Mouse (Mus musculus): Measurements from ENCODE around the gene Plin5.
"Not testable (repeated sequence)": the region's sequence is repeated elsewhere in the genome, so short reads cannot be mapped to it uniquely, and the experiment has no call there.

The Plin5 gene

GRCm38 (mm10) chr17:56074097-56074826 is 43.1 kb downstream of the Plin5 start:
- DNase-seq (ENCODE audit: low read depth), result peak; percentile 83

GRCm38 (mm10) chr17:56072243-56072642 is 45.2 kb downstream of the Plin5 start:
- no peak for DNase-seq (ENCODE audit: low read depth)

GRCm38 (mm10) chr17:56071126-56071525 is 46.3 kb downstream of the Plin5 start:
- DNase-seq (ENCODE audit: low read depth), result no peak

- DNase-seq (ENCODE audit: low read depth), result no peak
Measured at GRCm38 (mm10) chr17:56069066-56069465, 48.3 kb downstream of the Plin5 start.

- no peak for DNase-seq (ENCODE audit: low read depth)
Measured at GRCm38 (mm10) chr17:56066451-56066850, 50.9 kb downstream of the Plin5 start.

- not testable (repeated sequence) for DNase-seq (ENCODE audit: low read depth)
Measured at GRCm38 (mm10) chr17:56065715-56066114, 51.7 kb downstream of the Plin5 start.

- no peak for DNase-seq (ENCODE audit: low read depth)
Measured at GRCm38 (mm10) chr17:56062081-56062480, 55.3 kb downstream of the Plin5 start.
